Mouse (Mus musculus) c-Kit-positive CD71-positive TER-119-negative erythroid progenitor cells, embryonic 14.5 days (primary cell): ENCODE data around the gene Pcolce2.

Experiments
- DNase-seq: peaks from one replicate; pipeline ENCODE4 v3.0.0-alpha.2; 2013; ENCODE audit warnings: low read depth

The Pcolce2 gene

GRCm38 (mm10) chr9:95654356-95654755 lies 17.0 kb downstream of the Pcolce2 start:
- no peak for DNase-seq

GRCm38 (mm10) chr9:95657941-95658340 lies 20.5 kb downstream of the Pcolce2 start:
- DNase-seq: no peak

GRCm38 (mm10) chr9:95664290-95664989 lies 27.0 kb downstream of the Pcolce2 start:
- no peak for DNase-seq

- DNase-seq: no peak
Measured at GRCm38 (mm10) chr9:95665835-95666234, 28.4 kb downstream of the Pcolce2 start.

- no peak for DNase-seq
Measured at GRCm38 (mm10) chr9:95667836-95668235, 30.4 kb downstream of the Pcolce2 start.

GRCm38 (mm10) chr9:95668306-95668705 lies 30.9 kb downstream of the Pcolce2 start:
- DNase-seq: no peak

- no peak for DNase-seq
Measured at GRCm38 (mm10) chr9:95672331-95672730, 34.9 kb downstream of the Pcolce2 start.

- DNase-seq: no peak
Measured at GRCm38 (mm10) chr9:95672760-95673159, 35.4 kb downstream of the Pcolce2 start.

- no peak for DNase-seq
Measured at GRCm38 (mm10) chr9:95675064-95675699, 37.8 kb downstream of the Pcolce2 start.

- no peak for DNase-seq
Measured at GRCm38 (mm10) chr9:95676021-95676420, 38.6 kb downstream of the Pcolce2 start.

- DNase-seq: no peak
Measured at GRCm38 (mm10) chr9:95679966-95680365, 42.6 kb downstream of the Pcolce2 start.

- DNase-seq: no peak
Measured at GRCm38 (mm10) chr9:95680691-95681090, 43.3 kb downstream of the Pcolce2 start.

GRCm38 (mm10) chr9:95685660-95686440 lies 48.4 kb downstream of the Pcolce2 start:
- no peak for DNase-seq

- DNase-seq: no peak
Measured at GRCm38 (mm10) chr9:95688064-95688463, 50.7 kb downstream of the Pcolce2 start.

GRCm38 (mm10) chr9:95692823-95693222 lies 55.4 kb downstream of the Pcolce2 start:
- DNase-seq: no peak

GRCm38 (mm10) chr9:95693528-95694100 lies 56.2 kb downstream of the Pcolce2 start:
- no peak for DNase-seq

GRCm38 (mm10) chr9:95694526-95694925 lies 57.1 kb downstream of the Pcolce2 start:
- DNase-seq: no peak

- no peak for DNase-seq
Measured at GRCm38 (mm10) chr9:95695023-95695422, 57.6 kb downstream of the Pcolce2 start.

GRCm38 (mm10) chr9:95696581-95696980 lies 59.2 kb downstream of the Pcolce2 start:
- DNase-seq: no peak

GRCm38 (mm10) chr9:95697808-95698207 lies 60.4 kb downstream of the Pcolce2 start:
- DNase-seq: peak; percentile 35

GRCm38 (mm10) chr9:95699273-95699672 lies 61.9 kb downstream of the Pcolce2 start:
- DNase-seq: no peak

GRCm38 (mm10) chr9:95704078-95704477 lies 66.7 kb downstream of the Pcolce2 start:
- DNase-seq: peak; percentile 7

- no peak for DNase-seq
Measured at GRCm38 (mm10) chr9:95705371-95705770, 68.0 kb downstream of the Pcolce2 start.
